In the genomic region with DNA sequence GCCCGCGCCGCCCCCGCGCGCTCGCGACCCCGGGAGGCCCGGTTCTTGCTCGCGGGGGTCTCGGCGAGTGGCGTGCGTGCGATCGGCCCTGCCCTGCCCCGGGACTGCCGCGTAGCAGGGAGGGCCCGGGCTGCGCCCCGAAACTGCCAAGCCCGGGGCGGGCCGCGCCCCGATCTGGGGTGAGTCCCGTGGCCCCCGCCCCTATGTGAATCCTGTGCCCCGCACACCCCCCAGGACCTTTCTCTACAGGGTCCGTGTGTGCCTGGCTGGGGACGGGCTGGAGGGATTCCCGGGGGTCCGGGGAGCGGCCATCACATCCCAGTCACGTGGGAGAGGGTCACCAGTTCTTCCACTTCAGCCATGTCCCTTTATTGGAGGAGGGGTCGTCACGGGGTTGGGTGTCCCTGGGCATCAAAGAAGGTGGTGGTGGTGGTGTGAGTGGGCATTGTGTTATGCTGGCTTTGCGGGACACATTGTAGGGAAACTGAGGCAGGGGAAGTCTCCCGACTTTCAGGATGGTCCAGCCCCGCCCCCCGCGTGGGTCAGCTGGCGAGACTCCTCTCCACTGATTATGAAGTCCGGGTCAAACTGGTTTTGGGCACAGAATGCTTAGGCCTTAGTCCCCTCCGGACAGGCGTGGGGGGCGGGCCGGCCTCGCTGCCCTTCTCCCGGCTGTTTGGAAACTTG, we compare ENCODE assay signal across 7 mouse cellular contexts. TPM values are rescaled to one million over a fixed set of nuclear protein-coding genes. Genes with fewer than 3 reads are reported as not detected.
DNase-seq lines count a peak whose midpoint lies in the region; ATAC-seq and TF ChIP-seq lines count a peak whose summit lies in the region.

No protein-coding gene starts in this region.

- H3K9ac ChIP-seq in ES-E14 (ENCODE audit: insufficient read depth, low read depth, low read length, poor library complexity, severe bottlenecking): peak overlapping the region; percentile 94
- H3K9ac ChIP-seq in embryonic facial prominence, embryonic 15.5 days: peak overlapping the region; percentile 97
- H3K9ac ChIP-seq in limb, embryonic 12.5 days (replicated peaks): peak overlapping the region; percentile 100
- peak overlapping the region; percentile 100 for H3K9ac ChIP-seq in midbrain, embryonic 11.5 days (ENCODE audit: low read length)
- H3K9ac ChIP-seq in stomach, embryonic 16.5 days (ENCODE audit: low read length): peak overlapping the region; percentile 99

- in situ Hi-C loops in ES-E14 (cut with MboI; ENCODE audit: low sequenced_read_pairs in 2 of 2, unreplicated experiment in 2 of 2): no loop called here

- peaks cover 3 to 29% of the 10 kb centered on the region in 2 experiments; a peak in 3 of 4 replicates for H3K4me1 ChIP-seq in ES-E14 (ENCODE audit: control insufficient read depth in 2 of 2, insufficient read depth in 2 of 2, low read length in 2 of 2, poor library complexity in 1 of 2)
- H3K4me1 ChIP-seq in embryonic facial prominence, embryonic 15.5 days: peaks cover 50% of the 10 kb centered on the region
- peaks cover 45% of the 10 kb centered on the region for H3K4me1 ChIP-seq in limb, embryonic 12.5 days (replicated peaks)
- peaks cover 25% of the 10 kb centered on the region for H3K4me1 ChIP-seq in midbrain, embryonic 11.5 days (ENCODE audit: control insufficient read depth, insufficient read depth, low read length)
- H3K4me1 ChIP-seq in stomach, embryonic 16.5 days (ENCODE audit: control insufficient read depth, insufficient read depth, low read length): peaks cover 26% of the 10 kb centered on the region

- no peak for DNase-seq in ES-E14 (ENCODE audit: low read depth, low spot score)
- peak; percentile 76 for DNase-seq in adrenal gland, postnatal 10 days
- peak; percentile 76 for DNase-seq in heart, postnatal 4 days
- peak; percentile 97 for DNase-seq in midbrain, embryonic 11.5 days (ENCODE audit: low spot score, missing footprints)

- peaks cover 21% of the 10 kb centered on the region for H3K36me3 ChIP-seq in ES-E14 (ENCODE audit: control insufficient read depth, insufficient read depth, low read length, poor library complexity, severe bottlenecking)
- peaks cover 9% of the 10 kb centered on the region for H3K36me3 ChIP-seq in embryonic facial prominence, embryonic 15.5 days
- H3K36me3 ChIP-seq in limb, embryonic 12.5 days: peaks cover 26% of the 10 kb centered on the region
- H3K36me3 ChIP-seq in midbrain, embryonic 11.5 days (ENCODE audit: control insufficient read depth, insufficient read depth, low read length): peaks cover 8% of the 10 kb centered on the region
- peaks cover 5% of the 10 kb centered on the region; the same call in 1 of the 2 replicates for H3K36me3 ChIP-seq in stomach, embryonic 16.5 days (ENCODE audit: control insufficient read depth, insufficient read depth, low read length)

- H3K27ac ChIP-seq in ES-E14 (ENCODE audit: insufficient read depth, low read depth, low read length, poor library complexity, severe bottlenecking): peak overlapping the region; percentile 99
- peak overlapping the region; percentile 99 for H3K27ac ChIP-seq in embryonic facial prominence, embryonic 15.5 days (replicated peaks)
- H3K27ac ChIP-seq in limb, embryonic 12.5 days: peak overlapping the region; percentile 100
- H3K27ac ChIP-seq in midbrain, embryonic 11.5 days (ENCODE audit: low read depth, low read length): peak overlapping the region; percentile 99
- H3K27ac ChIP-seq in stomach, embryonic 16.5 days (ENCODE audit: low read length): peak overlapping the region; percentile 100

- H3K4me2 ChIP-seq in embryonic facial prominence, embryonic 15.5 days (replicated peaks): peak overlapping the region; percentile 90
- peak overlapping the region; percentile 90 for H3K4me2 ChIP-seq in limb, embryonic 12.5 days
- peak overlapping the region; percentile 96 for H3K4me2 ChIP-seq in midbrain, embryonic 11.5 days
- peak overlapping the region; percentile 90 for H3K4me2 ChIP-seq in stomach, embryonic 16.5 days (ENCODE audit: low read depth, low read length)

- no peaks in the 10 kb centered on the region for H3K9me3 ChIP-seq in ES-E14 (ENCODE audit: control insufficient read depth, insufficient read depth, low read depth, low read length)
- no peaks in the 10 kb centered on the region for H3K9me3 ChIP-seq in embryonic facial prominence, embryonic 15.5 days (replicated peaks)
- H3K9me3 ChIP-seq in limb, embryonic 12.5 days: no peaks in the 10 kb centered on the region
- no peaks in the 10 kb centered on the region for H3K9me3 ChIP-seq in midbrain, embryonic 11.5 days (ENCODE audit: control insufficient read depth, low read length)
- no peaks in the 10 kb centered on the region for H3K9me3 ChIP-seq in stomach, embryonic 16.5 days (replicated peaks; ENCODE audit: control insufficient read depth, low read length)

- no peak; the same call in none of the 2 replicates for ATAC-seq in embryonic facial prominence, embryonic 15.5 days (ENCODE audit: insufficient number of reproducible peaks, low FRiP score, low TSS enrichment, low read depth)
- ATAC-seq in limb, embryonic 12.5 days (ENCODE audit: insufficient number of reproducible peaks, insufficient read depth, low FRiP score, low TSS enrichment, low read depth): peak; percentile 27
- peak; percentile 60 for ATAC-seq in midbrain, embryonic 11.5 days (ENCODE audit: low FRiP score)
- no peak; the same call in 1 of the 2 replicates for ATAC-seq in stomach, embryonic 16.5 days (ENCODE audit: insufficient read depth, low FRiP score)

- H3K4me3 ChIP-seq in ES-E14 (ENCODE audit: insufficient read depth in 1 of 2, low read depth in 1 of 2, low read length in 2 of 2, poor library complexity in 1 of 2, severe bottlenecking in 1 of 2): peak overlapping the region; percentile 67 to 79
- H3K4me3 ChIP-seq in embryonic facial prominence, embryonic 15.5 days (replicated peaks): peak overlapping the region; percentile 100
- H3K4me3 ChIP-seq in limb, embryonic 12.5 days (replicated peaks): peak overlapping the region; percentile 100
- peak overlapping the region; percentile 100 for H3K4me3 ChIP-seq in midbrain, embryonic 11.5 days (ENCODE audit: low read depth, low read length)
- H3K4me3 ChIP-seq in stomach, embryonic 16.5 days (replicated peaks; ENCODE audit: low read length): peak overlapping the region; percentile 95

- no peaks in the 10 kb centered on the region for H3K27me3 ChIP-seq in embryonic facial prominence, embryonic 15.5 days
- H3K27me3 ChIP-seq in limb, embryonic 12.5 days: no peaks in the 10 kb centered on the region
- H3K27me3 ChIP-seq in midbrain, embryonic 11.5 days (ENCODE audit: control insufficient read depth, insufficient read depth, low read length): no peaks in the 10 kb centered on the region; the same call in 1 of the 2 replicates
- no peaks in the 10 kb centered on the region for H3K27me3 ChIP-seq in stomach, embryonic 16.5 days (ENCODE audit: control insufficient read depth, insufficient read depth, low read length)

- WGBS in embryonic facial prominence, embryonic 15.5 days: 5% methylated on average over 45 of the region's 53 CpGs
- WGBS in limb, embryonic 12.5 days: 2% methylated on average over 45 of the region's 53 CpGs
- WGBS in midbrain, embryonic 11.5 days: 2% methylated on average over 43 of the region's 53 CpGs
- under 1% methylated on average over 41 of the region's 53 CpGs for WGBS in stomach, embryonic 16.5 days

TF ChIP-seq in ES-E14, 5 proteins besides CTCF, POLR2A, EP300 and RAD21:
- TF ChIP-seq ZNF384 (IDR thresholded peaks at IDR 0.05; ENCODE audit: low read depth, low read length): no peak
- TF ChIP-seq HCFC1 (IDR thresholded peaks at IDR 0.05; ENCODE audit: borderline replicate concordance, insufficient read depth, low read length): no peak
- TF ChIP-seq ZC3H11A (IDR thresholded peaks at IDR 0.05; ENCODE audit: borderline replicate concordance, low read depth, low read length): no peak
- no peak for TF ChIP-seq MAFK (IDR thresholded peaks at IDR 0.05; ENCODE audit: insufficient read depth, low read depth, low read length)
- TF ChIP-seq CHD2 (IDR thresholded peaks at IDR 0.05; ENCODE audit: low read depth, low read length): no peak
TF ChIP-seq in ES-E14: peak in this region for 0.

RNA-seq across cellular contexts. Expression of a gene that starts 0.5 kb away (rescaled TPM):
- 1,716 and 2,367 TPM in 2 replicates for total RNA-seq in ES-E14 (2012; rRNA removed)
- 100 to 1,000 TPM; 954 to 956 TPM for total RNA-seq in adrenal gland, postnatal 10 days (2021)
- 2,143 and 2,279 TPM in 2 replicates for polyA plus RNA-seq in embryonic facial prominence, embryonic 15.5 days (2015; fragmentation: Nextera tagmentation; extraction: Ambion mirVana)
- 1,000 to 10,000 TPM in 1 of 2 experiments, 100 to 1,000 TPM in 1; 930 to 1,002 TPM for total RNA-seq in heart, postnatal 4 days (2021)
- 2,805 and 2,814 TPM in 2 replicates for polyA plus RNA-seq in limb, embryonic 12.5 days (2016; fragmentation: Nextera tagmentation; extraction: Ambion mirVana)
- 2,965 and 3,081 TPM in 2 replicates for polyA plus RNA-seq in midbrain, embryonic 11.5 days (2014; fragmentation: Nextera tagmentation; extraction: Ambion mirVana)
- 2,700 and 3,060 TPM in 2 replicates for polyA plus RNA-seq in stomach, embryonic 16.5 days (2015; fragmentation: Nextera tagmentation; extraction: Ambion mirVana)

RNA-seq across cellular contexts. Expression of a gene that starts 12.5 kb away (rescaled TPM):
- total RNA-seq in ES-E14 (2012; rRNA removed): 0.31 and 0.42 TPM in 2 replicates
- under 1 TPM; 0.15 to 0.45 TPM for total RNA-seq in adrenal gland, postnatal 10 days (2021)
- 0.98 and 1.1 TPM in 2 replicates for polyA plus RNA-seq in embryonic facial prominence, embryonic 15.5 days (2015; fragmentation: Nextera tagmentation; extraction: Ambion mirVana)
- total RNA-seq in heart, postnatal 4 days (2021): under 1 TPM in 1 of 2 experiments, not detected in 1; 0.34 TPM
- polyA plus RNA-seq in limb, embryonic 12.5 days (2016; fragmentation: Nextera tagmentation; extraction: Ambion mirVana): 0.64 TPM in 2 replicates
- polyA plus RNA-seq in midbrain, embryonic 11.5 days (2014; fragmentation: Nextera tagmentation; extraction: Ambion mirVana): 1.4 TPM in 2 replicates
- 0.44 and 0.80 TPM in 2 replicates for polyA plus RNA-seq in stomach, embryonic 16.5 days (2015; fragmentation: Nextera tagmentation; extraction: Ambion mirVana)

RNA-seq across cellular contexts. Expression of a gene that starts 29.7 kb away (rescaled TPM):
- total RNA-seq in ES-E14 (2012; rRNA removed): 27.2 and 30.0 TPM in 2 replicates
- total RNA-seq in adrenal gland, postnatal 10 days (2021): 10 to 100 TPM; 19.5 to 26.4 TPM
- polyA plus RNA-seq in embryonic facial prominence, embryonic 15.5 days (2015; fragmentation: Nextera tagmentation; extraction: Ambion mirVana): 35.8 and 39.8 TPM in 2 replicates
- 10 to 100 TPM; 31.4 to 34.4 TPM for total RNA-seq in heart, postnatal 4 days (2021)
- polyA plus RNA-seq in limb, embryonic 12.5 days (2016; fragmentation: Nextera tagmentation; extraction: Ambion mirVana): 38.0 and 40.0 TPM in 2 replicates
- 25.3 and 29.2 TPM in 2 replicates for polyA plus RNA-seq in midbrain, embryonic 11.5 days (2014; fragmentation: Nextera tagmentation; extraction: Ambion mirVana)
- polyA plus RNA-seq in stomach, embryonic 16.5 days (2015; fragmentation: Nextera tagmentation; extraction: Ambion mirVana): 34.5 and 36.1 TPM in 2 replicates

Comparison
In these comparisons a context has a peak if more than half of its experiments do, and no peak if none do; other contexts are left out.
1. ATAC-seq: peak in limb, embryonic 12.5 days (single experiment) and midbrain, embryonic 11.5 days (single experiment); none in embryonic facial prominence, embryonic 15.5 days (single experiment) and stomach, embryonic 16.5 days (single experiment).
2. Peak in every context shown above with its lines, with median percentiles within 50 percentile points of each other: H3K27ac ChIP-seq, H3K4me3 ChIP-seq, H3K9ac ChIP-seq and H3K4me2 ChIP-seq.